Comparison of ENCODE assay signal across 8 mouse cellular contexts in the genomic region with DNA sequence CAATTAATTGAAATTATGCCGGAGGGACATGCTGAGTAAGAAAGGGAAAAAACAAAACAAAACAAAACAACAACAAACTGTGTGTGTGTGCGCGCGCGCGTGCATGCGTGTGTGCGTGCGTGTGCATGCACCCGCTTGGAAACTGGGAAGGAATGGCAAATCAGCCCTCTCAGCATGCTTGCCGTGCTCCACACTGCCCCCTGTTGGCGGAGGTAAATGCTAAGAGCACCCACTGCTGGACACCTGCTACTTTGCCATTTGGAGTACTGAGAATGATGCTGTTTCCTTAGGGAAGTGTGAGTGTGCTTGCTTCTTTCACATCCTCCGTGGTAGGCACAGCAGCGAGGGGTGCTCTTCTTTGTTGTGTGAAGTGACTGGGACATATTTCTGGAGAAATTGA.
A peak's percentile ranks its signal among the peaks of the same experiment; 100 is the strongest.
DNase-seq lines count a peak whose midpoint lies in the region; ATAC-seq and TF ChIP-seq lines count a peak whose summit lies in the region.

No protein-coding gene starts in this region.

- no peaks in the 10 kb centered on the region for H3K36me3 ChIP-seq in neural tube, embryonic 15.5 days
- no peaks in the 10 kb centered on the region for H3K36me3 ChIP-seq in lung, postnatal 0 days (ENCODE audit: insufficient read depth, low read length)
- no peaks in the 10 kb centered on the region for H3K36me3 ChIP-seq in midbrain, embryonic 11.5 days (ENCODE audit: control insufficient read depth, insufficient read depth, low read length)

- DNase-seq in cerebellum, postnatal 10 days: peak; percentile 11 to 21
- no peak for DNase-seq in cerebellum, postnatal 4 days (ENCODE audit: low spot score in 2 of 2)
- peak; percentile 16 for DNase-seq in neural tube, embryonic 10.5 days (ENCODE audit: extremely low spot score, low spot score)
- DNase-seq in lung, postnatal 0 days (ENCODE audit: low spot score): no peak
- peak; percentile 65 for DNase-seq in thymus, postnatal 14 days
- no peak for DNase-seq in cerebellum, adult 2 months
- DNase-seq in midbrain, embryonic 11.5 days (ENCODE audit: low spot score, missing footprints): no peak

- H3K4me2 ChIP-seq in neural tube, embryonic 15.5 days: no peak overlapping the region
- no peak overlapping the region for H3K4me2 ChIP-seq in lung, postnatal 0 days (replicated peaks; ENCODE audit: low read depth, low read length)
- H3K4me2 ChIP-seq in midbrain, embryonic 11.5 days: no peak overlapping the region

- no peak overlapping the region for H3K9ac ChIP-seq in neural tube, embryonic 15.5 days (replicated peaks)
- no peak overlapping the region for H3K9ac ChIP-seq in lung, postnatal 0 days (replicated peaks; ENCODE audit: low read depth)
- H3K9ac ChIP-seq in midbrain, embryonic 11.5 days (ENCODE audit: low read length): no peak overlapping the region

- no peak overlapping the region for H3K27ac ChIP-seq in neural tube, embryonic 15.5 days (replicated peaks)
- H3K27ac ChIP-seq in lung, postnatal 0 days (ENCODE audit: low read length): no peak overlapping the region
- no peak overlapping the region for H3K27ac ChIP-seq in cerebellum, adult 2 months (ENCODE audit: insufficient read depth, low read length)
- H3K27ac ChIP-seq in midbrain, embryonic 11.5 days (ENCODE audit: low read depth, low read length): no peak overlapping the region

- no peaks in the 10 kb centered on the region for H3K9me3 ChIP-seq in neural tube, embryonic 15.5 days (replicated peaks)
- H3K9me3 ChIP-seq in lung, postnatal 0 days (ENCODE audit: low read length): no peaks in the 10 kb centered on the region
- no peaks in the 10 kb centered on the region for H3K9me3 ChIP-seq in midbrain, embryonic 11.5 days (ENCODE audit: control insufficient read depth, low read length)

- no peaks in the 10 kb centered on the region for H3K27me3 ChIP-seq in neural tube, embryonic 15.5 days (replicated peaks)
- H3K27me3 ChIP-seq in lung, postnatal 0 days (replicated peaks; ENCODE audit: insufficient read depth, low read length): no peaks in the 10 kb centered on the region
- no peaks in the 10 kb centered on the region for H3K27me3 ChIP-seq in cerebellum, adult 2 months (ENCODE audit: control insufficient read depth, insufficient read depth, low read length)
- H3K27me3 ChIP-seq in midbrain, embryonic 11.5 days (ENCODE audit: control insufficient read depth, insufficient read depth, low read length): no peaks in the 10 kb centered on the region

- no peak overlapping the region for H3K4me3 ChIP-seq in neural tube, embryonic 15.5 days (replicated peaks)
- H3K4me3 ChIP-seq in lung, postnatal 0 days (ENCODE audit: low read depth, low read length): no peak overlapping the region
- no peak overlapping the region for H3K4me3 ChIP-seq in cerebellum, adult 2 months (replicated peaks; ENCODE audit: insufficient read depth, low read depth, low read length)
- H3K4me3 ChIP-seq in midbrain, embryonic 11.5 days (ENCODE audit: low read depth, low read length): no peak overlapping the region

- TF ChIP-seq CTCF in lung, postnatal 0 days (IDR thresholded peaks at IDR 0.05): peak; percentile 57
- no peak; the same call in 1 of the 2 replicates for TF ChIP-seq CTCF in cerebellum, adult 2 months (IDR thresholded peaks at IDR 0.05; ENCODE audit: borderline replicate concordance, insufficient read depth, low read depth, low read length)

- no peak for TF ChIP-seq EP300 in lung, postnatal 0 days (IDR thresholded peaks at IDR 0.05)

- 91% methylated on average over 14 of the region's 14 CpGs for WGBS in neural tube, embryonic 15.5 days
- WGBS in lung, postnatal 0 days: 79% methylated on average over 14 of the region's 14 CpGs
- WGBS in cerebellum, adult 2 months: 82% methylated on average over 14 of the region's 14 CpGs
- 76% methylated on average over 14 of the region's 14 CpGs for WGBS in midbrain, embryonic 11.5 days

- TF ChIP-seq POLR2A in cerebellum, adult 2 months (IDR thresholded peaks at IDR 0.05; ENCODE audit: borderline replicate concordance, insufficient read depth, low read length): no peak

- H3K4me1 ChIP-seq in neural tube, embryonic 15.5 days: no peaks in the 10 kb centered on the region
- H3K4me1 ChIP-seq in lung, postnatal 0 days (ENCODE audit: insufficient read depth, low read depth, low read length): no peaks in the 10 kb centered on the region
- no peaks in the 10 kb centered on the region for H3K4me1 ChIP-seq in cerebellum, adult 2 months (ENCODE audit: control insufficient read depth, insufficient read depth, low read length)
- no peaks in the 10 kb centered on the region for H3K4me1 ChIP-seq in midbrain, embryonic 11.5 days (ENCODE audit: control insufficient read depth, insufficient read depth, low read length)

- ATAC-seq in neural tube, embryonic 15.5 days (ENCODE audit: low FRiP score): no peak
- ATAC-seq in lung, postnatal 0 days: no peak
- no peak for ATAC-seq in midbrain, embryonic 11.5 days (ENCODE audit: low FRiP score)

Comparison
In these comparisons a context has a peak if more than half of its experiments do, and no peak if none do; other contexts are left out.
1. DNase-seq: peak in cerebellum, postnatal 10 days (2 of 2), neural tube, embryonic 10.5 days (single experiment) and thymus, postnatal 14 days (single experiment); none in cerebellum, postnatal 4 days (0 of 2), lung, postnatal 0 days (single experiment), cerebellum, adult 2 months (0 of 2) and midbrain, embryonic 11.5 days (single experiment).